Mouse (Mus musculus): ENCODE results near the gene Ccdc30. TPM values are rescaled to one million over a fixed set of nuclear protein-coding genes. Genes with fewer than 3 reads are reported as not detected.

Ccdc30 gene
- total RNA-seq, 1 experiment from 2014 or later, result not detected

Other genes with a start within 250 kb of the Ccdc30 start
- gene Zfp691, start 241.3 kb downstream of the Ccdc30 start, total RNA-seq (2017), result 4.1 and 5.2 TPM in 2 replicates
- gene Ermap, start 225.5 kb downstream of the Ccdc30 start, total RNA-seq (2017), result 74.0 and 90.5 TPM in 2 replicates
- gene Svbp, start 220.2 kb downstream of the Ccdc30 start, total RNA-seq (2017), result 26.0 and 219 TPM in 2 replicates
- 0.59 TPM in 1 of 2 replicates, not detected in the other for gene Tmem269, start 197.3 kb downstream of the Ccdc30 start, total RNA-seq (2017)
- 6.9 and 14.6 TPM in 2 replicates for gene AU022252, start 182.8 kb downstream of the Ccdc30 start, total RNA-seq (2017)
- 5.1 and 11.5 TPM in 2 replicates for gene P3h1, start 182.6 kb downstream of the Ccdc30 start, total RNA-seq (2017)
- gene Cldn19, start 160.1 kb downstream of the Ccdc30 start, total RNA-seq (2017), result not detected in 2 replicates
- 1,378 and 1,487 TPM in 2 replicates for gene Ybx1, start 120.9 kb downstream of the Ccdc30 start, total RNA-seq (2017)
- 118 and 146 TPM in 2 replicates for gene Ppih, start 95.0 kb downstream of the Ccdc30 start, total RNA-seq (2017)
- gene Ppcs, start 6.9 kb upstream of the Ccdc30 start, total RNA-seq (2017), result 13.7 and 16.0 TPM in 2 replicates
- gene Zmynd12, start 7.3 kb upstream of the Ccdc30 start, total RNA-seq (2017), result not detected in 2 replicates
- not detected in 2 replicates for gene Rimkla, start 77.1 kb upstream of the Ccdc30 start, total RNA-seq (2017)
- 24.4 and 27.5 TPM in 2 replicates for gene Foxj3, start 121.5 kb upstream of the Ccdc30 start, total RNA-seq (2017)
- gene Frg2f1, start 124.0 kb upstream of the Ccdc30 start, total RNA-seq (2017), result 0.63 and 5.5 TPM in 2 replicates
- gene Guca2a, start 222.2 kb upstream of the Ccdc30 start, total RNA-seq (2017), result not detected in 2 replicates
- not detected in 2 replicates for gene Guca2b, start 243.4 kb upstream of the Ccdc30 start, total RNA-seq (2017)